Mouse (Mus musculus) heart, adult 2 months (tissue): ENCODE results near the gene Dclk2. TPM values are rescaled to one million over a fixed set of nuclear protein-coding genes. Genes with fewer than 3 reads are reported as not detected.
A peak's percentile ranks its signal among the peaks of the same experiment; 100 is the strongest.

ENCODE experiments used
- DNase-seq, 2 experiments: peaks; one replicate each; pipeline ENCODE4 v3.0.0; 2021
- H3K27ac ChIP-seq: fragments of 200-600 bp; 2 replicates; pipeline ENCODE4 v1.8.1; 2022
- H3K27me3 ChIP-seq: fragments of 200-500 bp; 2 replicates; pipeline ENCODE4 v1.6.1; 2012; ENCODE audit warnings: mild to moderate bottlenecking, low read length, inconsistent platforms, mixed read lengths; ENCODE audit not compliant: control insufficient read depth, insufficient read depth
- H3K36me3 ChIP-seq: fragments of 200-500 bp; 2 replicates; pipeline ENCODE4 v1.6.1; 2012; ENCODE audit warnings: low read length, inconsistent platforms; ENCODE audit not compliant: control insufficient read depth, insufficient read depth
- H3K4me1 ChIP-seq: fragments of 200-500 bp; 2 replicates; pipeline ENCODE4 v1.6.1; 2011; ENCODE audit warnings: low read length; ENCODE audit not compliant: control insufficient read depth, insufficient read depth
- H3K4me3 ChIP-seq: fragments of 200-600 bp; 2 replicates; pipeline ENCODE4 v1.8.1; 2022
- H3K79me2 ChIP-seq: fragments of 200-500 bp; replicated peaks from 2 replicates; pipeline ENCODE4 v1.6.1; 2012; ENCODE audit warnings: mild to moderate bottlenecking, inconsistent platforms, low read length, moderate library complexity, mixed read lengths; ENCODE audit not compliant: control insufficient read depth, insufficient read depth
- H3K9ac ChIP-seq: fragments of 200-500 bp; 2 replicates; pipeline ENCODE4 v1.6.1; 2012; ENCODE audit warnings: low read depth, mild to moderate bottlenecking, control low read depth, inconsistent platforms, low read length, mixed read lengths
- CTCF ChIP-seq: fragments of 200-600 bp; IDR thresholded peaks from 2 replicates; pipeline ENCODE4 v1.8.1; 2022; ENCODE audit warnings: antibody characterized with exemption, mild to moderate bottlenecking, moderate library complexity
- EP300 ChIP-seq: fragments of 200-500 bp; IDR thresholded peaks from 2 replicates; pipeline ENCODE4 v1.6.1; 2011; ENCODE audit warnings: low read depth, low read length, control low read depth; ENCODE audit not compliant: insufficient read depth
- POLR2A ChIP-seq: fragments of 200-500 bp; IDR thresholded peaks from 2 replicates; pipeline ENCODE4 v1.6.1; 2011; ENCODE audit warnings: mild to moderate bottlenecking, low read depth, low read length, control low read depth; ENCODE audit not compliant: insufficient read depth
- WGBS: fragments of 180-500 bp; shearing (Covaris S2); methylation state at CpG from one replicate; pipeline ENCODE4 v1.1.7; 2018; 5-methylcytosine and 5-hydroxymethylcytosine counted together
- intact Hi-C: fragments of 180-260 bp; cut with DNase I; formaldehyde crosslinking; loops from one replicate; pipeline ENCODE4 v1.15.1; 2025
- polyA plus RNA-seq: library from polyadenylated mRNA; depleted of rRNA; stranded (reverse); fragments of >200 nt; gene quantifications from 2 replicates; pipeline ENCODE4 v1.2.3, GENCODE M21; 2012
- total RNA-seq, 2 experiments: library from RNA; stranded (reverse); gene quantifications; 2 replicates each; pipeline ENCODE4 v1.2.3; 2021

Dclk2 gene
- total and polyA plus RNA-seq, 3 experiments = 1.1 to 2.6 (median 1.5) TPM

DNA sequence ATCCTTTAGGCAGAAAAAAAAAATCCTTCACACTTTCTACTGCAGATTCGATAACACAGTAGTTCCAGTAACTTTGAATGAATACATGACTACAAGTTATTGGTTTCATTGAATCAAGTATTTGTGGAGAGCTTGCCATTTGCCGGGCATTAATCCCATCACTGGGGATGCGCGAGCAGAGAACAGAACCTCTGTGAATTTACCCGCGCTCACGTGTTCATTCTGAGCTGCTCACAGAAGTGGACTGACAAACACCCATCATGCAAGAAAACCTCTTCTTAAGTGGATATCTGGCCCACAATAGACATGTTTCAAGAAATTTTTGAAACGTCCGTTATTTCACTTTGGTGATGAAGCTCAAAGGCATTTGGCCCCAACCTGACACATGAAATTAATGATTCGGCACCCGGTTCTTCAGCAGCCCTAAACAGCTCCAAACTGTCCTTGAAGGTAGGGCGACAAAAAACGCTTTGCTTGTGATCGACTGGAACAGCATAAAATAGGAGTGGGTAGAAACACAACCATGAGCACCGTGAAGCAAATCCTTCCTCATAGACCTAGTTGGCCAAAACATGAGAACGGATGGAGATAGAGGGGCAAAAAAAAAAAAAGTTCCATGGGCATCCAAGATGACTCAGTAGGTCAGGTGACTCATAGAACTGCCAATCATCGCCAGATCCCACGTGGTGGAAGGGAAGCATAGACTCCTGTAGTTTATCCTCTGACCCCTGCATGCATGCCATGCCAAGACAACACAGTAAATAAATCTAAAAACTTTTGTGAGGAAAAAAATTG is 726 bp upstream of the Dclk2 start:
- intact Hi-C loops = loop anchor here (5.0 kb wide), 2 partner anchors 74 to 699 kb away; partner anchors contain the start of gene Lrba
- no peaks in the 10 kb centered on the region for H3K36me3 ChIP-seq
- no peak for TF ChIP-seq EP300
- no peak for TF ChIP-seq CTCF
- no peak for TF ChIP-seq POLR2A
- no peaks in the 10 kb centered on the region for H3K27me3 ChIP-seq
- peak overlapping the region; percentile 65 for H3K4me3 ChIP-seq
- H3K27ac ChIP-seq = no peak overlapping the region
- H3K9ac ChIP-seq = no peak overlapping the region
- no peak for DNase-seq
- no peaks in the 10 kb centered on the region for H3K79me2 ChIP-seq
- no peaks in the 10 kb centered on the region for H3K4me1 ChIP-seq
- WGBS = 61% methylated on average over 18 of the region's 18 CpGs

DNA sequence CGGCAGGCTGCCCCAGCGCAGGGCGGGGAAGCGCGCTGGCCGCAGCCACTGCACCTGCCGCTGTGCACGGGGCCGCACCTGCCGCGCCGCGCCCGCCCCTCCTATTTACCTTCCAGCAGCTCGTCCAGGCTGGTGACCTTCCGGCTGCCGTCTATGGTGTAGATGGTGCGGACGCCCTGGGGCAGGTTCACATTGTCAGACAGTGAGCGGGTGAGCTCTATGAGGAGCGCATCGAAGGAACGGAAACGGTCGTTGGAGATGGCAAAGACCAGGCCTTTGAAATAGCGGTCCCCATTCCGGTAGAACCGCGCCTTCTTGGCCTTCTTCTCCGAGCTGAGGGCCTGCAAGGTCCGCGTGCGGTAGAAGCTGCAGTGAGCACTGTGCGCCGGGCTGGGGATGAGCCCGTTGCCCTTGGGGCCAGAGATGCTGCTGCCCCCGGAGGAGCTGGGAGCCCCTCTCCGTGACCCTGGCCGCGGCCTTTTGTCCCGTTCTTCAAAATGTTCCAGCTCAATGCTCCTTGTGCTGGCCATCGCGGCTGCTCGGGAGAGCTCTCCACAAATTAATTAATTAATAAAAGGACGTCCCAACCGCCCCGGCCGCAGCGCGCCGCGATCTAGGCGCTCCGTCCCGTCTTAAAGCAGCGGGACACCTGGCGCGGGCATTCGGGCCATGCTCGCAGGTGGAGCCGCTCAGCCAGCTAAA is 860 bp downstream of the Dclk2 start:
- H3K79me2 ChIP-seq = no peaks in the 10 kb centered on the region
- 3% methylated on average over 61 of the region's 61 CpGs for WGBS
- TF ChIP-seq EP300 (no peak), CTCF (no peak), POLR2A (no peak)
- no peaks in the 10 kb centered on the region for H3K4me1 ChIP-seq
- H3K27me3 ChIP-seq = no peaks in the 10 kb centered on the region
- DNase-seq = no peak
- peak overlapping the region; percentile 90 for H3K27ac ChIP-seq
- intact Hi-C loops = loop anchor here (5.0 kb wide), 2 partner anchors 72 to 697 kb away; partner anchors contain the start of gene Lrba
- H3K36me3 ChIP-seq = no peaks in the 10 kb centered on the region
- H3K9ac ChIP-seq = peak overlapping the region; percentile 59
- peak overlapping the region; percentile 65 for H3K4me3 ChIP-seq

DNA sequence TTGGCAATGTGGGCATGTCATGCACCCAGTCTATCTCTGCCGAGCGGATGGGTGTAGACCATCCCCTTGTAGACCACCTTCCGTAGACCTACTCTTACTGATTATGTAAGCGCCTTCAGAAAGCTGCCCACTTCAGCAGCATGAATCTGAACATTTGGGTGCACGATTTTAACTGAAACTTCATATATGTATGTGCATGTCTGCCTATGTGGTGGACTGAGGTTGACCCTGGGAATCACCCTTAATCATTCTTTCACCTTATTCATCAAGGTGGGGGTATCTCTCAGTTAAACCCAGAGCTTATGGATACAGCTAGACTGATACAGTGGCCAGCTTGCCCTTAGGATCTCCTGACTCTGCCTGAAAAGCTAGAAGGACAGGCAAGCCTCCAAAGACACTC is 3.6 kb downstream of the Dclk2 start:
- Histone ChIP-seq H3K4me3 (no peak overlapping the region), H3K4me1 (no peaks in the 10 kb centered on the region), H3K27ac (no peak overlapping the region), H3K9ac (no peak overlapping the region), H3K36me3 (no peaks in the 10 kb centered on the region), H3K27me3 (no peaks in the 10 kb centered on the region), H3K79me2 (no peaks in the 10 kb centered on the region)
- TF ChIP-seq POLR2A (no peak), CTCF (no peak), EP300 (no peak)
- intact Hi-C loops = no loop called here
- DNase-seq = no peak
- WGBS = over 99% methylated on average over 5 of the region's 5 CpGs

DNA sequence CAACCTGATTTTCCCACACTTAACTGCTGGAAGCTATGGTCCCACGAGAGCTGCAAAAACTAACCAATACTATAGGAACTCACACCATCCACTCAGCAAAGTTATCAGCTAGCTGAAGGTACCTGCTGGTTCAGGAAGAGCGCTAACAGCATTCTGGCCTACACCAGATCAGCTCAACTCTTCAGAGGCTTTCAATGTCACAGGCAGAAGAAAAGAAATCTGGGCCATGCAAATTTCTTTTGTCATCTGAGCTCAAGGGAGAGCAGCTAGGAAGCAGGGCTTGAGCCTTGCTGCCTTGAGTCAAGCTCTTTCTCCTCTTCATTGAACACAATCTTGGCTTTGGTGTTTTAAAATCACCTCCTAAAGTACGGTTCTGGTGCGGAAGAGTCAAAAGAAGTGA is 4.0 kb downstream of the Dclk2 start:
- no peak overlapping the region for H3K9ac ChIP-seq
- no peaks in the 10 kb centered on the region for H3K4me1 ChIP-seq
- H3K79me2 ChIP-seq = no peaks in the 10 kb centered on the region
- no peak for TF ChIP-seq CTCF
- TF ChIP-seq POLR2A = no peak
- no peak for TF ChIP-seq EP300
- no peak for DNase-seq
- H3K27ac ChIP-seq = no peak overlapping the region
- no peaks in the 10 kb centered on the region for H3K36me3 ChIP-seq
- no peak overlapping the region for H3K4me3 ChIP-seq
- intact Hi-C loops = no loop called here
- no peaks in the 10 kb centered on the region for H3K27me3 ChIP-seq
- 95% methylated on average over 4 of the region's 4 CpGs for WGBS

DNA sequence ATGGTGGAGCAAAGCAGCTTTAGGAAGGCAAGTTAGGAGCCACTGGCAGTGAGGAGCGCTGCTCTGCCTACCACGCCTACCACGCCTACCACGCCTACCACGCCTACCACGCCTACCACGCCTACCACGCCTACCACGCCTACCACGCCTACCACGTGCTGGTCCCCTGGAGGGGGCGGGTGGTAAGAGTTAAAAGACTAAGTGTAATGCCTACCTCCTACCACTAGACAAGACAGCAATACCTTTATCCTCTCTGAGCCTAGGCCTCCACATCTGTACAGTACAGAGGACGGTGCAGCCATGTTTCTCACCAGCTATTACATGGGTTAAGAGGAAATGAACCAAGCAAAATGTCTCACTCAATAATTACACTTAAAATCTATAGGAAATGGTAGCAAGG is 5.4 kb downstream of the Dclk2 start:
- Histone ChIP-seq H3K27ac (no peak overlapping the region), H3K9ac (no peak overlapping the region), H3K4me3 (no peak overlapping the region), H3K4me1 (no peaks in the 10 kb centered on the region), H3K36me3 (no peaks in the 10 kb centered on the region), H3K27me3 (no peaks in the 10 kb centered on the region), H3K79me2 (no peaks in the 10 kb centered on the region; the same call in 1 of the 2 replicates)
- no peak for DNase-seq
- 78% methylated on average over 13 of the region's 13 CpGs for WGBS
- TF ChIP-seq EP300 (no peak), CTCF (no peak), POLR2A (no peak)
- intact Hi-C loops = no loop called here

- H3K79me2 ChIP-seq = no peaks in the 10 kb centered on the region; the same call in 1 of the 2 replicates
- 85% methylated on average over 3 of the region's 3 CpGs for WGBS
Measured at GRCm38 (mm10) chr3:86914316-86914715, 6.3 kb downstream of the Dclk2 start.

More at GRCm38 (mm10) chr3:86914316-86914715, 6.3 kb downstream of the Dclk2 start:
- no peak for TF ChIP-seq POLR2A
- TF ChIP-seq EP300 = no peak
- no peak for TF ChIP-seq CTCF
- Histone ChIP-seq H3K36me3 (no peaks in the 10 kb centered on the region), H3K4me3 (no peak overlapping the region), H3K27me3 (no peaks in the 10 kb centered on the region), H3K4me1 (no peaks in the 10 kb centered on the region), H3K27ac (no peak overlapping the region), H3K9ac (no peak overlapping the region)
- intact Hi-C loops = no loop called here
- no peak for DNase-seq
